Mouse (Mus musculus) MEL (cell line): ENCODE results near the gene Olfr57.
"Not testable (repeated sequence)": the region's sequence is repeated elsewhere in the genome, so short reads cannot be mapped to it uniquely, and the experiment has no call there.

Experiments
- CTCF ChIP-seq, 3 experiments: IDR thresholded peaks in 2 of 3; conservative IDR thresholded peaks in 1 of 3; 2 replicates each; pipeline ENCODE4 v1.5.1; 2011 to 2012; ENCODE audit warnings: low read length in 3 of 3, low read depth in 2 of 3, mild to moderate bottlenecking in 2 of 3, improper control_type of control experiment in 1 of 3, inconsistent platforms in 1 of 3, mixed read lengths in 1 of 3, moderate library complexity in 1 of 3; ENCODE audit not compliant: control insufficient read depth in 1 of 3, insufficient read depth in 1 of 3, poor library complexity in 1 of 3, severe bottlenecking in 1 of 3
- EP300 ChIP-seq, 2 experiments: IDR thresholded peaks; 2 replicates each; pipeline ENCODE4 v1.6.1; 2011; ENCODE audit warnings: improper control_type of control experiment in 2 of 2, low read length in 2 of 2, low read depth in 1 of 2, mild to moderate bottlenecking in 1 of 2
- ETS1 ChIP-seq: IDR thresholded peaks from 2 replicates; pipeline ENCODE4 v1.6.1; 2012; ENCODE audit warnings: low read depth, mild to moderate bottlenecking, inconsistent platforms, low read length, improper control_type of control experiment, moderate library complexity
- NELFE ChIP-seq: IDR thresholded peaks from 2 replicates; pipeline ENCODE4 v1.6.1; 2011; ENCODE audit warnings: low read depth, low read length, improper control_type of control experiment
- POLR2A ChIP-seq, 2 experiments: IDR thresholded peaks; 2 replicates each; pipeline ENCODE4 v1.6.1; 2011 to 2012; ENCODE audit warnings: low read length in 2 of 2, mild to moderate bottlenecking in 2 of 2, control low read depth in 1 of 2, improper control_type of control experiment in 1 of 2, low read depth in 1 of 2, moderate library complexity in 1 of 2; ENCODE audit not compliant: control insufficient read depth in 1 of 2, insufficient read depth in 1 of 2, poor library complexity in 1 of 2
- USF2 ChIP-seq, 2 experiments: IDR thresholded peaks; 2 replicates each; pipeline ENCODE4 v1.6.1; 2011 to 2012; ENCODE audit warnings: improper control_type of control experiment in 2 of 2, low read length in 2 of 2, borderline replicate concordance in 1 of 2, inconsistent platforms in 1 of 2, low read depth in 1 of 2, mild to moderate bottlenecking in 1 of 2; ENCODE audit not compliant: insufficient read depth in 1 of 2

- TF ChIP-seq POLR2A (IDR thresholded peaks at IDR 0.05; ENCODE audit: control insufficient read depth in 1 of 2, insufficient read depth in 1 of 2, low read depth in 1 of 2, low read length in 2 of 2, poor library complexity in 1 of 2); CTCF (IDR thresholded peaks at IDR 0.05 in 2 of 3, conservative IDR thresholded peaks at IDR 0.05 in 1 of 3; ENCODE audit: control insufficient read depth in 1 of 3, insufficient read depth in 1 of 3, low read depth in 2 of 3, low read length in 3 of 3, poor library complexity in 1 of 3, severe bottlenecking in 1 of 3); USF2 (IDR thresholded peaks at IDR 0.05; ENCODE audit: borderline replicate concordance in 1 of 2, insufficient read depth in 1 of 2, low read depth in 1 of 2, low read length in 2 of 2); NELFE; ETS1: not testable (repeated sequence)
- TF ChIP-seq EP300 (IDR thresholded peaks at IDR 0.05; ENCODE audit: low read depth in 1 of 2, low read length in 2 of 2), result peak in 1 of 2 experiments; percentile 56; a peak in 2 of 4 replicates
Measured at GRCm38 (mm10) chr10:79057370-79057769, 28.8 kb downstream of the Olfr57 start.
